Mouse (Mus musculus) kidney, postnatal 10 days (tissue): ENCODE data around the gene Elp5.
"Not testable (repeated sequence)": the region's sequence is repeated elsewhere in the genome, so short reads cannot be mapped to it uniquely, and the experiment has no call there.

Experiments used
- DNase-seq: peaks from one replicate; pipeline ENCODE4 v3.0.0; 2021; ENCODE audit warnings: mixed read lengths

The Elp5 gene

DNA sequence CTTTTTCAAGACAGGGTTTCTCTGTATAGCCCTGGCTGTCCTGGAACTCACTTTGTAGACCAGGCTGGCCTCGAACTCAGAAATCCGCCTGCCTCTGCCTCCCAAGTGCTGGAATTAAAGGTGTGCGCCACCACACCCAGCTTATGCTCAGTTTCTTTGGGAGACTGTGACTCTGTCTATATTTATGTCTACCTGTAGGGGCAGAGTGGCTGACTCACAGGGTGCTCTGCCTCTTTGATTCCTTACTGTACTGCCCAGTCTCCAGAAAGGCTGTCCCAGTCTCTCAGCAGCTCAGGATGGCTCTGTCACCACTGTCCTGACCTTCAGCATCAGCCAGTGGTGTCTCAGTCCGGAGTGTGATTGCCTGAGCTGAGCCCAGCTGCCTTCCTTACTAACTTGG lies 26.7 kb downstream of the Elp5 start:
- not testable (repeated sequence) for DNase-seq

DNA sequence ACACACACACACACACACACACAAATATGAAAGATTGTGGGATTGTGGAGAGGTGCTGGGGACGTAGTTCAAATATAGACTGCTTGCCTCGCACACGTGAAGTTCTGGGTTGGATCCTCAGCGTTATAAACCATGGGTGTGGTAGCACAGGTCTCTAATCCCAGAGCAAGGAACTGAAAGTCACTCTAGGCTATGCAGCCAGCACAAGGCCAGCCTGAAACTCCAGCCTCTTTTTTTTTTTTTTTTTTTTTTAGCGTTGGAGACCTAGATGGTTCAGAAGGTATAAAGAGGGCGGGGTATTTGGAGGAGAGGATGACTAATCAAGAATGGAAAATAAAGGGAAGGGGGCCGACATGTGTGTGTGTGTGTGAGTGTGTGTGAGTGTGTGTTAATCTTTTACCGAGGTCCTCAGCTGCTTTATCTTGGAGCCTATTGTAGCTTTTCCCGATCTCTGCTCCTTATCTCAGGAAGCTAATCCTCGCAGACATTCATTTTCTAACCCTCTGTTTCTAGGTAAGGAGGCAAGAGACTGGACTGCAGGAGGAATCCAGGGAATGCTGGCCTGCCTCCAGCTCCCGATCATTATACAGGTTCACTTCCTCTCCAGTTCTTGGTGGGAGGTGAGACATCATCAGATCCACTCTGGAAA lies 28.9 kb downstream of the Elp5 start:
- no peak for DNase-seq

DNA sequence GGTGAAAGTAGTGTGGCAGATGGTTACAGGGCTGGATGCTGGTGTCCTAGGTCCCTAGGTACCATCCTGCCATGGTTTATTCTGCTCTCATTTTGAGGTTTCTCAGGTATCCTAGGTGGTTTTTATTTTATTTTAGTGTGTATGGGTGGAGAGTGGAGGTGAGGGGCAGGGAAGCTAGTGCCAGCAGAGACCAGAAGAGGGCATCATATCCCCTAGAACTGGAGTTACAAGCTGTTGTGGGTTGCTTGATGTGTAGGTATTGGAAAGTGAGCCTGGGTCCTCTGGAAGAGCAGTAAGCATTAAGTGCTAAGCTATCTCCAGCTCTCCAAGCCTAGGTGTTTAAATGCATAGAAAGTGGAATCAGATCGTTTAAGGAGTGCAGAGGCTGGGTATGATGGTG lies 30.0 kb downstream of the Elp5 start:
- no peak for DNase-seq

DNA sequence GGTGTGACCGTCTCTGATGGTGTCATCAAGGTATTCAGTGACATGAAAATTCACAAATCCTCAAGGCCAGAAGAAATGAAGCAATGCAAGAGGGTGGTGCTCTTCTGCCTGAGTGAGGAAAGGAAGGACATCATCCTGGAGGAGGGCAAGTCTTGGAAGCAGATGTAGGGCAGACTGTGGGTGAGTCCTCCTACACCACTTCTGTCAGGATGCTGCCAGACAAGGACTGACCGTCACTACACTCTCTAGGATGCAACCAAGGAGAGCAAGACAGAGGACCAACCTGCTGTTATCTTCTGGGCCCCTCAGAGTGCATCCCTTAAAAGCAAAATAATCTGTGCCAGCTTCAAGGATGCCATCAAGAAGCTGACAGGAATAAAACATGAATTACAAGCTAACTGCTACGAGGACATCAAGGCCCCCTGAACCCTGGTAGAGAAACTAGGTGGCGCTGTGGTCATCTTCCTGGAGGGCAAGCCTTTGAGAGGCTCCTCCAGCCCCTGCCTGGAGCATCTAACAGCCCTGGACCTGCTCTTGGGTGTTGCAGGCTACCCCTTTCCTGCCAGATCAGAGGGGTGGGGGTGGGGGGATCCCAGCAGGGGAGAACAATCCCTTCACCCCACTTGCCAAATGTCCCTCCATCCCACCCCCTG lies 31.4 kb downstream of the Elp5 start:
- peak; percentile 45 for DNase-seq

DNA sequence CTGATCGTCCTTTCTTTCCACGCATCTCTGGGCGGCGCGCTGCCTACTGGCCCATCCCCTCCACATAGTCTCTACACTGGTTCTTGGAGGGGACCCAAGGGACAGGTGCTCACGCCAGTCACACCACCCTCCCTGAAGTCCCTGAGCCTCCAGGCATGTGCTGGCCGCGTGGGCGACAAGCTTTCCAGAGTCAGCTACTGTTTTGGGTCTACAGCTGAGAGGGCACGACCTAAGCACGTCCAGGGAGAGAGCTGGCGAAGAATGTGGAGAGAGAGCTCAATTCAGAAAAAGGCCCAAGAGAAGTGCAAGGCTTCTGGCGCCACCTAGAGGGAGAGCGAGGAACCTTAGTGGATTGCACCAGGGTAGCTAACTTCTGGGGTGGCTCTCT lies 33.6 kb downstream of the Elp5 start:
- peak; percentile 95 for DNase-seq

DNA sequence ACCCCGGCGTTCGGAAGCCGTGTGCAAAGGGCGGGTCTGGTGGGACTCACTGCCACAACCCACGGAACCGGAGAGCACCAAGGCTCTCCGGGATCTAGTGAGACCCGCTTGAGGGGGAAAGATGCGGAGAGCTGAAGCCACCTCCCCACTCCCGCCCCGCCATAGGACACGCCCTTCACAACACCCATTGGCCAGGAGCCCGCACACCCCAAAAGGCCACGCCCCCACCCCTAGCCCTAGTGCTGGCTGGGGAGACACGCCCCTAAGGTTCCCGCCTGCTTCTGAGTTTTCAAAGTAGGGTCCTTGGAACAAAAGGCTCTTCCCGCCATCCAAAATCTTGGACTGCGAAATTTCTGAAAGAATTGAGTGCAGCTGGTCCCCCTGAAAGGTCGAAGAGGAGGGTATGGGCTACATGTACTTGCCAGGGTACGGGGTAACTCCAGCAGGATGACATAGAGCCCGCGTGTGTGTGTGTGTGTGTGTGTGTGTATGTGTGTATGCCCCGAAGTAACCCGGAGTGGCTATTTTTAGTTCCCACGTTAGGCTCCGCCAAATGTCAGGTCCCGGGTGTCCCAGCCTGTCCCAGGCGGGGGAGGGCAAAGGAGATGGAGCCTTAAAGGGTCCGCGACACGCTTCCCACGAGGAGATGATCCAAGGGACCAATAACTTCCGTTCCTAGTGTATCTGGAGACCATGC lies 34.1 kb downstream of the Elp5 start, which contains the start of gene Slc2a4:
TSS of gene Slc2a4 (minus strand) at position 123 of the 697 bp plus-strand sequence.
- DNase-seq, result peak; percentile 97

DNA sequence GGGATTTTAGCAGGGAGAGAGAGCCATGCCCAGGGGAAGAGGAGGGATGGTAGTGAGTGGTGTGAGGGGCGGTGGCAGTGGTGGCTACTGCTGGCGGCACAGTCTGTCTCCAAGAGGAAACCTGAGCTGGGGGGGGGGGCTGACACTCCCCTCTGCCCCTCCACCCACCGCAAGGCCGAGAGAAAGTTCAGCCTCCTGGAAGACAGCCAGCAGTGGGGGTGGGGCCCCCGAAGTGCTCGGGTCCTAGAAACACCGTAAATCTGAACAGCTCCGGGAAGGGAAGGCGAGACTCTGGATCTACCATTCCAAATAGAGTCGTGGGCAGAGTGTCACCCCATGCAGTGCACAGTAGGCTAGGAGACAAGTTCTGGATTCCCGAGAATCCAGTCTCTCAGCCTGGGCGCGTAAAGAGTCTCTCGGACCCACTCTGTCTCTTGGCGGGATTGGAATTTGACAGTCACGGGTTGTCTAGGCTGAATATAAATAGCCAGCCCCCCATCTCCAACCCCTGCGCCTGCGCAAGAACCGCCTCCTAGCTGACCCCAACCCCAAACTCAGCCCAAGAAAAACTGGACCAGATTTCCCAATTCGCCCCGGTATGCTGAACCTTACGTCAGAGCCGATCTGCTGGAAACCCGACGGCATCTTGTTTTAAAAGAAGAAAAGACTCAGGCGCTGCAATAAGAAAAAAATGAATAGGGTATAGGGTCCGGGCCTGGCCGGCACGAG lies 34.8 kb downstream of the Elp5 start:
- peak; percentile 77 for DNase-seq

DNA sequence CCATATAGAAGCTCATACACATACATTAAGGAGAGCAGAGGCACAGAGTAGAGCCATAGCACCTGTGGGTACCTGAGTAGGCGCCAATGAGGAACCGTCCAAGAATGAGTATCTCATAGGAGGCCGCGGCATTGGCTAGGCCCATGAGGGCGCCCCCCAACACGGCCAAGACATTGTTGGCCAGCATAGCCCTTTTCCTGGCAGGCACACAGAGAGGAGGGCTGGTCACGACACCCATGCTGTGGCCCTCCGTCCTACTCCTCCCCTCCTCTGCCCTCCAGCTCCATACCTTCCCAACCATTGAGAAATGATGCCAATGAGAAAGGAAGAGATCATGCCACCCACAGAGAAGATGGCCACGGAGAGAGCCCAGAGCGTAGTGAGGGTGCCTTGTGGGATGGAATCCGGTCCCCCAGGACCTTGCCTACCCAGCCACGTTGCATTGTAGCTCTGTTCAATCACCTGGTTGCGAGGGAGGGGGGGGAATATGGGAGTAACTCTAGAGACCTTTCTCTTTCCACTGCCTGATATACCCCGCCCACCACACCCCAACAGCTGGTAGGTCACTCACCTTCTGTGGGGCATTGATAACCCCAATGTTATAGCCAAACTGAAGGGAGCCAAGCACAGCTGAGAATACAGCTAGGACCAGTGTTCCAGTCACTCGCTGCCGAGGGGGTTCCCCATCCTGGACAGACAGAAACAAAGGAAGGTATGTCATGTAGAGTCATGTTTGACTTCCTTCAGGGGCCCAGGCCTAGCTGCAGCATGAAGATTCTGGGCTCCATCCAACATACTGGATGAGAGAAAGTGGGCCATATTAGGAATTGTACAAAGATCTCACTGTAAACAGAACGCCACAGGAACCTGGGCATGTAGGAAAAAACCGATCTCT lies 36.1 kb downstream of the Elp5 start:
- no peak for DNase-seq

DNA sequence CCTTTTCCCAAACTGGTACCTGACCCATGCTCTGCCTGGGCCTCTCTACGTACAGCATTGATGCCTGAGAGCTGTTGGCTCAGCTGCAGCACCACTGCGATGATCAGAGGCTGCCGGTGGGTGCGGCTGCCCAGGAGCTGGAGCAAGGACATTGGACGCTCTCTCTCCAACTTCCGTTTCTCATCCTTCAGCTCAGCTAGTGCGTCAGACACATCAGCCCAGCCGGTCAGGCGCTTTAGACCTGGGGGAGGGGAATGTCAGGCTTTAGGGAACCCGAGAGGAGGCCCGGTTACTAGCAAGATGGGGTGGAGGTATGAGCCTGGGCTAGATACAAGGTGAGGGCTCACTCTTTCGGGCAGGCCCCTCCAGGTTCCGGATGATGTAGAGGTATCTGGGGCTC lies 37.1 kb downstream of the Elp5 start:
- DNase-seq, result no peak

DNA sequence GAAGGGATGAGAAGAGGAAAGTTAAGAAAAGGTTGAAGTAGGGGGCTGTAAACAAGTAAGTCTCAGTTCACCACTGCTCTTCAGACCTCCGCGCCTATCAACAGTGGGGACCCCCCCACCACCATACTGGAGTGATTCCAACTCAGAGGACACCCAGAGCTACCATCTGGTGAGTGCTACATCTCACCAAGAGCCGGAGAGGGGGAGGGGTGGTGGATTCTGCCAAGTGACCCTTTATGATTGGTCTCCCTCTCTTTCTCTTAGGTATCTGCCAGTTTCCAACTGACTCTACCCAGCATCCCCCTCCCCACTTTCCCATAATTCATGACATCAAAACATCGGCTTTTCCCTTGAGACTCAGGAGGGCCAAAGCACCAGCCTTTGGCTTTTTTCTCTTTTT lies 41.4 kb downstream of the Elp5 start:
- DNase-seq, result no peak

DNA sequence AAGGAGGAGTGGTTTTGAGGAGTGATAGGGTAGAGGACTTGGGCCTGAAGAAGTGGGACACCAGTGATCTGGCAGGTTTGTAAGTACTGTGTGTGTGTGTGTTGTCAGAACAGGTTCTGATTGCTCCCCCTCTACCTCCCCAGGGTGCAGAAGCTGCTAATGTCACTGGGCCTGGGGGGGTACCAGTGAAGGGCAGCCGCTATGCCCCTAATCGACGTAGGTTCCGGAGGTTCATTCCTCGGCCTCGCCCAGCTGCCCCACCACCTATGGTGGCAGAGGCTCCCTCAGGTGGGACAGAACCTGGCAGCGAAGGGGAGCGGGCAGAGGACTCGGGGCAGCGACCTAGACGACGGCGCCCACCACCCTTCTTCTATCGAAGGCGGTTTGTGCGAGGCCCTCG lies 42.6 kb downstream of the Elp5 start:
- no peak for DNase-seq

DNA sequence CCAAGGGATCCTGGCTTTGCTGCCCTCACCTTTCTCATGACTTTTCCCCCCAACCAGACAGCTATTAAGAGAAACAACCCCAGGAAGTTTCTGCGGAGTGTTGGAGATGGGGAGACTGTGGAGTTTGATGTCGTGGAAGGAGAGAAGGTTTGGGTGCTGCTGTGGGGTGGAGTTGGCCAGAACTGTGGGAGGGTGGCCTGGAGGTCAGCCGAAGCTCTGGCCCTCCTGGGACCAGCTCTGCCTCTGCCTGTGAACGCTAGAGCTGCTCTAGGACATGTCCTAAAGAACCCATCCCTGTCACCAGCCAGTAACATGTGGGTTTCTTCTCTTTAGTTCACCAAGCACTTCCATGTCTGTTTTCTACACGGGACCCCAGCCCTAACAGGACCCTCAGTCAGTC lies 43.1 kb downstream of the Elp5 start:
- DNase-seq, result no peak

DNA sequence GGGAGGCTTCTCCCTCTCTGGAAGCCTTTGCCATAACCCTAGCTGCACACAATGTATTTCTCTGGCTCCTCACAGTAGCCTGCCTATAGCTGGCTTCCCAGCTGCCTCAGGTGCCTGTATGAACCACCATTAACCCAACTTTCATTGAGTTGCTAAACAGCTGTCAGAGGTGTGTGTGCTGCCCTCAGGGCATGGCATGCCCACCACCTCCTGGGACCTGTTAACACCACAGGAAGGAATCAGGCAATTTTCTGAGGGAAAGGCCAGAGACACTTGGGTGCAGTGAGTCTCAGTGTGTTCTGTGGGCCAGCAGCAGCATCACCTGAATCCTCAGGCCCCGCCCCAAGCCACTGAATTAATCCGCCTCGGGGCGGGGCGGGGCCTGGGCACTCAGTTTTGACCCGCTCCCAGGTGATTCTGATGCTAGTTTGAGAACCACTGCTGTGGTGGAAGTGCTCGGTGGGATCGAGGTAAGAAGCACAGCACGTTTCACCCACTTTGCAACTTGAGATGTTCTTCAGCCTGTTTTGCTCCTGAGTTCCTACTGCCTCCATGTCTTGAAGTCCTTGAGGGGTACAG lies 43.8 kb downstream of the Elp5 start:
- peak; percentile 36 for DNase-seq

DNA sequence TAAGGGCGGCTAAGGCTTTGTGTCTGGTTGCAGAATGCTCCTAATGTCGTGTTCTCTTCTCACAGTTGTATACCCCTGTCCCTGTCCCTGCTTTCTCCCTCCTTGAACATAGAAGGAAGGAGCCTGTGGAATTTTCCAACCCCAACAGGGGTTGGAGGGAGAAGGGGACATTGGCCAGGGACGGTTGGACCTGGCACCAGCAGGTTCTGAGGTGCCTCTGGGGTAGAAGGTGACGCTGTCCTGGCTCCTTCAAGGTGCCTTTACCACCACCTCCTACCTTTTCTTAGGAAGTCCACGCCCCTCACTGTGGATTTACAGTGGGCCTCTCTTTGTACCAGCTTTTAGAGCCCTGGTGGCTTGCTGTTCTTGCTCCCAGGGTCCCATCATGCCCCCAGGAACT lies 44.5 kb downstream of the Elp5 start:
- DNase-seq, result peak; percentile 27

DNA sequence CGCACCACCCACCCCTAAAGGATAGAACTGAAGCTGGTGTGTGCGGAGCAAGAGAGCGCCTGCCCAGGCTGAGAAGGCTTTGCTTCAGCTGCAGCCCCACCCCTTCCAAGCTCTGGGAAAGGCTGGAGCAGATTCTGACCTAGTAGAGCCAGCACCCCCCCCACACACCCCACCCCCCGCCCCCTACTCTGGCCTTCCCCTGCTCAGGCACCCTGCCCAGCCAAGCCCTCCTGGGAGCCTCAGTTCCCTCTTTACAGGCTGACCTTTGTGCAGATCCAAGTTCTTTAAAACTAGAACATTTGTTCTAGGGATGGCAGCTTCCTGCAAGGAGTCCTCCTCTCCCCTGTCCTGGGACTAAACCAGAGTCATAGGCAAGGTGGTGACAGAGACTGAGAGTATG lies 44.9 kb downstream of the Elp5 start:
- peak; percentile 71 for DNase-seq

DNA sequence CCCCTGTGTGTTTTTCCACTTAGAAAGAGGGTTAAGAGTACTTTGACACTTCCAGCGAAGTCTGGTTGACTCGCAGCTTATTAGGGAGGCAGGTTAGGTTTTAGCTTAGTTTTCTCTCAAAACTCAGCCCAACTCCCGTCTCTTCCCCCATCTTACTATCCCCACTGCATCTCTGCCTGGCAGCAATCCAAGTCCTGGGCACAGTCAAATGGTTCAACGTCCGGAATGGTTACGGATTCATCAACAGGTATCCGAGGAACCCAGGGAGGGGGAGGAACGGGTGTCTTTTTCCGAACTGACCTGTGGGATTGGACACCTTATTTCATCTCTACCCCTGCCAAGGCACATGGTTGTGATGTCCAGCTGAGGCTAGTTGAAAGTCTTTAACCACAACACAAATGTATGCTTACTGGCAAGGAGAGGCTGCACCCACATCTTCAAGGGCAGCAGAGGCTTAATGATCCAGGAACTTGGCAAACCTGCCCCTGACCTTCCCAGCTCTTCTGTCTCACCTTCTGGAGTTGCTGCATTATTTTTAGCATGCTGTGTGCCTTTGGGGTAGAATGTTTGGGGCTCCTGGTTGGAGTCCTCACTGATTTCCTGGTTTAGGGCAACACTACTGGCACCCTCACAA lies 45.5 kb downstream of the Elp5 start:
- DNase-seq, result peak; percentile 62

DNA sequence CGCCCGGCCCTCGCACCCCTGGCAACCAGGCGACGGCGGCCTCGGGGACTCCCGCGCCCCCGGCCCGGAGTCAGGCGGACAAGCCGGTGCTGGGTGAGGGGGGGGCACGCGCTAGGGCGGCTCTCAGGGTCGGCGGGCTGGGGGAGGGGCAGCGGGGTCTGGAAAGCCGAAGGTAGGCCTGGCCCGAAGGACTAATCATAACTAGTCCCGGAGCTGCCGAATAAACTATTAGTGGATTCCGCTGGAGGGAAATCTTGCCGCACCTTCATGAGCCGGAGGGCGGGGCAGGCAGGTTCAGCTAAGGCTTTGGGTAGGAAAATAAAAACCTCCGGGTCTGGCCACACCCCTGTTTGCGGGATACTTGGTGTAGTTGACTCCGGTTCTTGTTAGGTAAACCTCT lies 46.2 kb downstream of the Elp5 start:
- peak; percentile 62 for DNase-seq

DNA sequence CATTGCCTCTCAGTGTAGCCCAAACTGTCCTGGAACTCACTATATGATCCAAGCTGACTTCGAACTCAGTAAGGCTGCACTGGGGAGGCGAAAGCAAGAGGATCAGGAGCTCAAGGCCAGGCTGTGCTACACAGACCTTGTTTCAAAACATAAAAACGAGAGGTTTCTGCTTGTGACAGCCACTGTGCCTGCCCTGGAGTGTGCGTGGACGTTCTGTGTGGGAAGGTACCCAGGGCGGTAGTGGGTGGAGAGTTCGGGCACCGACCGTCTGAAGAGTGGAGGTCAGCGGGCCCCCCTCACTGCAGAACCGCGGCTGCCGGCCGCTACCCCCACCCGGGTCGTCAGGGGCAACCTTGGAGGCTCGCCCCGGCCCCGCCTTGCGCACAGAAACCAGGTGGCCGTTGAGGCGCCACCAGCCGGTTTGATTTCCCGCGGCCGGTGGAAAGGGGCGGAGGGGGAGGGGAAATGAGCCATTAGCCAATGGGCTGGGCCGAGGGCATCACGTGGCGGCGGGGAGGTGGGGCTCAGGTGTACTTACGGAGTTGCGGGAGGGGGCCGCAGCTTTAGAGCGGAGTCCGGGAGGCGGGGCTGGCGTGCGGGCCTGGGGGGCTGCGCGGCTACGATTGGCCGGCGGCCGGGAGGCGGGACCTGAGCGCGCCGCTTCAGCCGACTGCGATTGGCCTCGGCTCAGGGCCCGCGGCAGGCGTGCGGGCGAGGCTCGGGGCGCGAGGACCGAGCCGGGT lies 47.0 kb downstream of the Elp5 start, which contains the start of gene Ybx2:
TSS of gene Ybx2 (plus strand) at position 660 of the 743 bp plus-strand sequence.
- DNase-seq, result peak; percentile 94

DNA sequence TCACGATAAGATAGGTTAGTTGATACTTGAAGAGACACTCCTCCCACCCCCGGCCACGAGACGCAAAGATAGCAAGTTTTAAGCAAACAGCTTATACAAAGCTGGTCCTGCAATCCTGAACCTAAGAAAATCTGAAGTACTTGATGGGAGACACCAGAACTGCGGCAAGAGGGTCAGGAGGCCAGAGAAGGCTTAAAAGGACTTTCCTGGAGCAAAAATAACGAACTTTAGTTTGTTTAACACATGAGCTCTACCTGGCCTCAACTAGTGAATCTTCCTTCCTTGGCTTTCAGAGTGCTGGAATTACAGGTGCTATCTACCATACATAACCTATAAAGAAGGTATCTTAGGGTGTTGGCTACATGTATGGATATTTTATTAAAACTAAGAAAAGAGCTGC lies 47.6 kb downstream of the Elp5 start:
- no peak for DNase-seq

DNA sequence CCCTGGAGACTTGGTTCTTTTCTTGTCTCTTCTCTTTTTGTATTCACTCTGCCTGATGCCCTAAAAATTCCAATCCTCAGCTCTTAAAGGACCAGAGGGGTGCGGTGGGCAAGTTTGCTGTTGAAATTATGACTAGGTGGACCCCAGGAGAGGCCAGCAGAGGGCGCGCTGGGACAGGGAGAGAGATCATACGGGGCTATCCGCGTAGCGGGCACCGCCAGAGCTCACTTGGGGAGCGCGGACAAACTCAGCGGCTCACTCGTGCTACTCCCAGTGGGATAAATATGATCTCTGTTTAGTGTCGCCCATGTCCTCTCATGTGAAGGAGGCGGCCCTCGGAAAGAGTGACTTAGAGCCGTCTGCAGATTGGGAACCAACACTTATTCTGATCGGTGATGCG lies 48.1 kb downstream of the Elp5 start:
- peak; percentile 97 for DNase-seq

DNA sequence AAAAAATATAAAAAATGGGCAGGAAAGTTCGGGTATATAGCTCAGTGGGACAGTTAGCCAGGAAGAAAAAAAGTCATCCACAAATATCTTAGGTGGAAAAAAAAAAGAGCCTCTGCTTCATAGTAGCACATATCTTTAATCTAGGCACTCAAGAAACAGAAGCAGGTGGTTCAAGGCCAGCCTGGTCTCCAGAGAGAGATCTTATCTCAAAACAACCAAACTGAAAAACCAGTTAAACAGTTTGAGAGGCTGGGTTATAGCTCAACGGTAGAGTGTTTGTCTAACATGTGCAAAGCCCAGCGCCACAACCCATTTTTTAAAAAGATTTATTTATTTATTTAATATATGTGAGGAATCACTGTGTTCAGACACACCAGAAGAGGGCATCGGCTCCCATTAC lies 49.3 kb downstream of the Elp5 start:
- DNase-seq, result no peak
